Comparison of ENCODE assay signal across 22 mouse cellular contexts in genomic region chr9:43166346-43166745, GRCm38 (mm10). TPM values are rescaled to one million over a fixed set of nuclear protein-coding genes. Genes with fewer than 3 reads are reported as not detected.
"Had no signal": no experiment of that assay in that cellular context is flagged by ENCODE, and none has a peak within 500 bp of the region (broad histone marks: within the 10 kb centered on the region; RNA-seq: fewer than 3 reads in every experiment).

No protein-coding gene starts in this region.

- DNase-seq: kidney, adult 2 months; kidney, postnatal 25 days; layer of hippocampus, adult 9-11 months; liver; lung, adult 18-20 months; lung, postnatal 36 days; midbrain, embryonic 14.5 days; thymus, adult 18-20 months; thymus, postnatal 14 days; thymus, postnatal 4 days had no signal

- H3K4me3 ChIP-seq: layer of hippocampus, adult 2 months; liver, embryonic 12.5 days; liver, embryonic 15.5 days had no signal

- H3K4me1 ChIP-seq: liver, embryonic 12.5 days had no signal

- ATAC-seq: intestine, postnatal 0 days; liver, embryonic 12.5 days; lung, postnatal 0 days had no signal

- H3K9ac ChIP-seq: liver, embryonic 12.5 days; liver, embryonic 15.5 days had no signal

- H3K9me3 ChIP-seq: liver, embryonic 12.5 days; liver, embryonic 15.5 days had no signal

- H3K36me3 ChIP-seq: liver, embryonic 12.5 days; liver, embryonic 15.5 days had no signal

- H3K27me3 ChIP-seq: liver, embryonic 15.5 days had no signal

- H3K4me2 ChIP-seq: liver, embryonic 12.5 days; liver, embryonic 15.5 days; midbrain, embryonic 11.5 days had no signal

- H3K27ac ChIP-seq: kidney, postnatal 0 days; layer of hippocampus, adult 2 months; liver, embryonic 12.5 days; liver, embryonic 15.5 days had no signal

RNA-seq across cellular contexts. Expression of gene Pou2f3, which starts 43.8 kb away (rescaled TPM):
- polyA plus RNA-seq: limb, embryonic 11.5 days; liver, embryonic 12.5 days; liver, embryonic 15.5 days; midbrain, embryonic 11.5 days; midbrain, embryonic 14.5 days; midbrain, postnatal 0 days; neural tube, embryonic 11.5 days; neural tube, embryonic 14.5 days; spleen, adult 2 months had no signal
